Mouse (Mus musculus) c-Kit-positive CD71-negative TER-119-negative erythroid progenitor cells, embryonic 14.5 days (primary cell): Measurements from ENCODE around the gene Colgalt1.

Experiments
- DNase-seq: peaks from one replicate; pipeline ENCODE4 v3.0.0-alpha.2; 2013; ENCODE audit warnings: low read depth

Colgalt1 gene

GRCm38 (mm10) chr8:71628396-71629095, 17.7 kb downstream of the Colgalt1 start:
- no peak for DNase-seq

- DNase-seq, result peak; percentile 86
These were observed 18.4 kb downstream of the Colgalt1 start for GRCm38 (mm10) chr8:71629096-71629697.

- DNase-seq, result no peak
These were observed 19.0 kb downstream of the Colgalt1 start for GRCm38 (mm10) chr8:71629781-71630212.

GRCm38 (mm10) chr8:71630761-71631160, 20.0 kb downstream of the Colgalt1 start:
- no peak for DNase-seq

- no peak for DNase-seq
These were observed 21.1 kb downstream of the Colgalt1 start for GRCm38 (mm10) chr8:71631897-71632296.

- no peak for DNase-seq
These were observed 22.4 kb downstream of the Colgalt1 start for GRCm38 (mm10) chr8:71633164-71633563.

GRCm38 (mm10) chr8:71633981-71634667, 23.3 kb downstream of the Colgalt1 start:
- DNase-seq, result no peak

- no peak for DNase-seq
These were observed 26.6 kb downstream of the Colgalt1 start for GRCm38 (mm10) chr8:71637149-71638095.

GRCm38 (mm10) chr8:71638321-71638720, 27.5 kb downstream of the Colgalt1 start:
- DNase-seq, result no peak

- DNase-seq, result no peak
These were observed 28.5 kb downstream of the Colgalt1 start for GRCm38 (mm10) chr8:71639318-71639717.

- DNase-seq, result no peak
These were observed 34.7 kb downstream of the Colgalt1 start for GRCm38 (mm10) chr8:71645510-71645909.

- no peak for DNase-seq
These were observed 43.8 kb downstream of the Colgalt1 start for GRCm38 (mm10) chr8:71654600-71654999.

GRCm38 (mm10) chr8:71657816-71658215, 47.0 kb downstream of the Colgalt1 start:
- DNase-seq, result no peak

- no peak for DNase-seq
These were observed 47.8 kb downstream of the Colgalt1 start for GRCm38 (mm10) chr8:71658515-71659049.

- no peak for DNase-seq
These were observed 49.0 kb downstream of the Colgalt1 start for GRCm38 (mm10) chr8:71659751-71660150.

GRCm38 (mm10) chr8:71660325-71661120, 49.7 kb downstream of the Colgalt1 start:
- DNase-seq, result peak; percentile 84

- DNase-seq, result peak; percentile 70
These were observed 54.7 kb downstream of the Colgalt1 start for GRCm38 (mm10) chr8:71665331-71666130.

- no peak for DNase-seq
These were observed 56.1 kb downstream of the Colgalt1 start for GRCm38 (mm10) chr8:71666855-71667254.

GRCm38 (mm10) chr8:71667256-71667655, 56.5 kb downstream of the Colgalt1 start:
- no peak for DNase-seq
